Comparison of ENCODE assay signal across 13 mouse cellular contexts in the genomic region with DNA sequence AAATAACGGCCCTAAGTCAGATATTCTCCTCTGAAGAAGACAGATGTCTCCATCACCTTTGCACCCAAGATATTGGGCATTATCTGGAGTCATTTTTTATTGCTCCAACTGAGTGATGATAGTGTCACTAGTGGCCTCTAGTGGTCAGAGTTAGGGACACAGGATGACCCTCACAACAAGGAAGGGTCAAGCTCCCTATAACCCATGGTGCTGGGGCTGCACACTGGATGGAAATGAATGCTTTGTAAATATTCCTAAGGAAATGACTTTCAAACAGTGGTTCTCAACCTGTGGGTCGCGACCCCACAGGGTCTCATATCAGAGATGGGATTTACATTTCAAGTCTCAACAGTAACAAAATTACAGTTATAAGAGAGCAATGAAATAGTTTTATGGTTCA. TPM values are rescaled to one million over a fixed set of nuclear protein-coding genes. Genes with fewer than 3 reads are reported as not detected.
A peak's percentile ranks its signal among the peaks of the same experiment; 100 is the strongest.
DNase-seq lines count a peak whose midpoint lies in the region; ATAC-seq and TF ChIP-seq lines count a peak whose summit lies in the region.
"Had no signal": no experiment of that assay in that cellular context is flagged by ENCODE, and none has a peak within 500 bp of the region (broad histone marks: within the 10 kb centered on the region; RNA-seq: fewer than 3 reads in every experiment).

No protein-coding gene starts in this region.

- H3K4me3 ChIP-seq in cerebellum, adult 2 months (replicated peaks; ENCODE audit: insufficient read depth, low read depth, low read length), result no peak overlapping the region
- no peak overlapping the region for H3K4me3 ChIP-seq in kidney, postnatal 0 days (replicated peaks; ENCODE audit: low read depth, low read length)
- no peak overlapping the region for H3K4me3 ChIP-seq in kidney, embryonic 14.5 days (ENCODE audit: low read length)

- no peaks in the 10 kb centered on the region for H3K9me3 ChIP-seq in kidney, postnatal 0 days (replicated peaks; ENCODE audit: low read length)
- H3K9me3 ChIP-seq in kidney, embryonic 14.5 days (ENCODE audit: control insufficient read depth, low read length), result peaks cover 3% of the 10 kb centered on the region

- TF ChIP-seq POLR2A in cerebellum, adult 2 months (IDR thresholded peaks at IDR 0.05; ENCODE audit: borderline replicate concordance, insufficient read depth, low read length), result no peak

- H3K4me1 ChIP-seq in cerebellum, adult 2 months (ENCODE audit: control insufficient read depth, insufficient read depth, low read length), result no peaks in the 10 kb centered on the region
- no peaks in the 10 kb centered on the region; the same call in 1 of the 2 replicates for H3K4me1 ChIP-seq in kidney, postnatal 0 days (replicated peaks; ENCODE audit: insufficient read depth, low read length)
- no peaks in the 10 kb centered on the region for H3K4me1 ChIP-seq in kidney, embryonic 14.5 days (ENCODE audit: control insufficient read depth, insufficient read depth, low read length)

- H3K27me3 ChIP-seq in cerebellum, adult 2 months (ENCODE audit: control insufficient read depth, insufficient read depth, low read length), result no peaks in the 10 kb centered on the region
- H3K27me3 ChIP-seq in kidney, postnatal 0 days (ENCODE audit: insufficient read depth, low read length), result no peaks in the 10 kb centered on the region
- H3K27me3 ChIP-seq in kidney, embryonic 14.5 days (ENCODE audit: control insufficient read depth, insufficient read depth, low read length), result no peaks in the 10 kb centered on the region

- H3K4me2 ChIP-seq in kidney, postnatal 0 days (ENCODE audit: low read length), result no peak overlapping the region
- no peak overlapping the region for H3K4me2 ChIP-seq in kidney, embryonic 14.5 days (replicated peaks; ENCODE audit: low read depth, low read length)

- H3K27ac ChIP-seq in cerebellum, adult 2 months (ENCODE audit: insufficient read depth, low read length), result no peak overlapping the region
- no peak overlapping the region for H3K27ac ChIP-seq in kidney, postnatal 0 days
- no peak overlapping the region for H3K27ac ChIP-seq in kidney, embryonic 14.5 days (ENCODE audit: low read depth, low read length)

- no peak for DNase-seq in cerebellum, adult 2 months
- no peak for DNase-seq in cerebellum, postnatal 4 days (ENCODE audit: low spot score in 2 of 2)
- no peak for DNase-seq in kidney, postnatal 0 days (ENCODE audit: low spot score)
- peak; percentile 37 for DNase-seq in NIH3T3 (ENCODE audit: low read depth)
- peak; percentile 22 for DNase-seq in lung, postnatal 25 days (ENCODE audit: low spot score)
- DNase-seq in right cerebral cortex, adult 2 months (ENCODE audit: low spot score in 2 of 2), result no peak
- DNase-seq in frontal cortex, postnatal 36 days (ENCODE audit: low spot score in 2 of 2), result no peak
- DNase-seq: heart, postnatal 36 days had no signal

- H3K36me3 ChIP-seq in kidney, postnatal 0 days (ENCODE audit: insufficient read depth, low read length), result no peaks in the 10 kb centered on the region
- no peaks in the 10 kb centered on the region for H3K36me3 ChIP-seq in kidney, embryonic 14.5 days (ENCODE audit: control insufficient read depth, insufficient read depth, low read length)

- peak; percentile 42; the same call in 1 of the 2 replicates for TF ChIP-seq CTCF in cerebellum, adult 2 months (IDR thresholded peaks at IDR 0.05; ENCODE audit: borderline replicate concordance, insufficient read depth, low read depth, low read length)
- TF ChIP-seq CTCF in kidney, postnatal 0 days (IDR thresholded peaks at IDR 0.05; ENCODE audit: low read depth), result peak; percentile 68

- WGBS in cerebellum, adult 2 months, result 37% methylated on average over 3 of the region's 3 CpGs
- WGBS in kidney, postnatal 0 days, result 54% methylated on average over 3 of the region's 3 CpGs
- 53% methylated on average over 3 of the region's 3 CpGs for WGBS in kidney, embryonic 14.5 days

- ATAC-seq in kidney, postnatal 0 days (replicated peaks; ENCODE audit: low FRiP score, low read depth), result no peak
- no peak for ATAC-seq in kidney, embryonic 14.5 days (ENCODE audit: low FRiP score, low TSS enrichment)
- ATAC-seq: forebrain, embryonic 16.5 days; midbrain, embryonic 16.5 days had no signal

- H3K9ac ChIP-seq in kidney, postnatal 0 days (ENCODE audit: low read depth, low read length), result no peak overlapping the region
- H3K9ac ChIP-seq in kidney, embryonic 14.5 days (ENCODE audit: low read depth, low read length), result no peak overlapping the region

RNA-seq across cellular contexts. Expression of a gene that starts 31.7 kb away (rescaled TPM):
- 5.8 and 6.6 TPM in 2 replicates for polyA plus RNA-seq in cerebellum, adult 2 months (2012; rRNA removed)
- 0.74 and 0.95 TPM in 2 replicates for polyA plus RNA-seq in kidney, postnatal 0 days (2015; fragmentation: Nextera tagmentation; extraction: Ambion mirVana)
- not detected in 2 replicates for polyA plus RNA-seq in kidney, embryonic 14.5 days (2014; fragmentation: Nextera tagmentation; extraction: Ambion mirVana)
- polyA plus RNA-seq: C2C12; forebrain, embryonic 16.5 days; limb, embryonic 14.5 days; midbrain, embryonic 16.5 days had no signal

Comparison
In these comparisons a context has a peak if more than half of its experiments do, and no peak if none do; other contexts are left out.
1. DNase-seq: peak in NIH3T3 (single experiment) and lung, postnatal 25 days (single experiment); none in cerebellum, adult 2 months (0 of 2), cerebellum, postnatal 4 days (0 of 2), kidney, postnatal 0 days (single experiment), right cerebral cortex, adult 2 months (0 of 2) and frontal cortex, postnatal 36 days (0 of 2).